ENCODE assay signal across 8 mouse cellular contexts in the genomic region with DNA sequence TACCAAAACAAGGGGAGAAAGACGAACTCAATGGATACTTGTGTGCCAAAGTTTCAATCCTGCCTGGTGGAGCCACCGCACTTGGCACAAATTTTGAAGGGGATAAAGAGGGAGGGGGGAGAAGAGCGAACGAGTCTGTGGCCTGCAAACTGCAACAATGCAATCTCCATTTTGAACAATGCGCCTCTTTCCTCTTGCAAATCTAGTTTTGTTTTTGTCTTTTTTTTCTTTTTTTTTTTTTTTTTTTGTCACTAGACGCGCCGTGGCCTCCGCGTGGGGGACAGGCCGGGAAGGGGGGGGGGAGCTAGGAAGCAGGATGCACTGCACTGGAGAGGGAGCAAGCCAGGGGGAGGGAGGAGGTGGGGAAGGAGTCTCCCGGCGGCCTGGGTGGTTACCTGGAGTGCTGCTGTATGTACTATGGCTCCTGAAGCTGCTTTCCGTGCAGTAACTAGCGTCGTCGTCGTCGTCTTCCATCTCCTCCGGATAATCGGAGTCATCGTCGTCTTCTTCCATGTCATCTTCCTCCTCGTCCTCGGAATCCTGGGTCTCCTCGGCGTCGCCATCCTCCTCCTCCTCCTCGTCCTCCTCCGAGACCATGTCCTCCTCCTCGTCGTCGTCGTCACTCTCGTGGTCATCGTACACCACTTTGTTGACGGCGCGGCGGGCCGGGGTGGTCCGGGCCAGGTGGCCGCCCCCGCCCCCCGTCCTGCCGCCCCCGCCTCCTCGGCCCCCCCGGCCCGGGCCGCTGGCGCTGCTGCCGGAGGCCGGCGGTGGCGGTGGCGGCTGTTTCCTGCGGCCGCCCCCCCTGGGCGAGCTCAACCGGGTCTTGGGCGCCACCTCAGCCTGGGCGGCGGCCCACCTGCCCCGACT. TPM values are rescaled to one million over a fixed set of nuclear protein-coding genes. Genes with fewer than 3 reads are reported as not detected.
DNase-seq lines count a peak whose midpoint lies in the region; ATAC-seq and TF ChIP-seq lines count a peak whose summit lies in the region.

No protein-coding gene starts in this region.

- peak; percentile 43 for ATAC-seq in forebrain, embryonic 14.5 days
- ATAC-seq in lung, postnatal 0 days = peak; percentile 77

- no peaks in the 10 kb centered on the region for H3K9me3 ChIP-seq in forebrain, embryonic 14.5 days (replicated peaks; ENCODE audit: control insufficient read depth, low read length)
- H3K9me3 ChIP-seq in lung, postnatal 0 days (ENCODE audit: low read length) = no peaks in the 10 kb centered on the region

- WGBS in forebrain, embryonic 14.5 days = under 1% methylated on average over 50 of the region's 65 CpGs
- WGBS in lung, postnatal 0 days = under 1% methylated on average over 42 of the region's 65 CpGs

- peak overlapping the region; percentile 86 for H3K4me3 ChIP-seq in forebrain, embryonic 14.5 days (ENCODE audit: low read depth, low read length)
- H3K4me3 ChIP-seq in lung, postnatal 0 days (ENCODE audit: low read depth, low read length) = peak overlapping the region; percentile 89

- peak overlapping the region; percentile 98 for H3K27ac ChIP-seq in forebrain, embryonic 14.5 days (ENCODE audit: low read depth, low read length)
- peak overlapping the region; percentile 98 for H3K27ac ChIP-seq in lung, postnatal 0 days (ENCODE audit: low read length)

- TF ChIP-seq EP300 in lung, postnatal 0 days (IDR thresholded peaks at IDR 0.05) = no peak

- intact Hi-C loops in heart, postnatal 14 days (cut with DNase I) = no loop called here

- peak overlapping the region; percentile 95 for H3K9ac ChIP-seq in forebrain, embryonic 14.5 days (ENCODE audit: low read length)
- H3K9ac ChIP-seq in lung, postnatal 0 days (replicated peaks; ENCODE audit: low read depth) = peak overlapping the region; percentile 91

- H3K27me3 ChIP-seq in forebrain, embryonic 14.5 days (replicated peaks; ENCODE audit: control insufficient read depth, insufficient read depth, low read length) = no peaks in the 10 kb centered on the region
- H3K27me3 ChIP-seq in lung, postnatal 0 days (replicated peaks; ENCODE audit: insufficient read depth, low read length) = no peaks in the 10 kb centered on the region

- peak; percentile 53 for DNase-seq in ES-CJ7 (ENCODE audit: low read depth, low spot score)
- peak; percentile 62 for DNase-seq in cerebellum, adult 11 months
- peak; percentile 70 for DNase-seq in forebrain, embryonic 14.5 days (ENCODE audit: low spot score)
- peak; percentile 70 to 77 for DNase-seq in heart, postnatal 14 days
- peak; percentile 46 for DNase-seq in layer of hippocampus, adult 9-11 months
- DNase-seq in lung, postnatal 0 days (ENCODE audit: low spot score) = peak; percentile 77
- peak; percentile 41 for DNase-seq in ovary, postnatal 10 days (ENCODE audit: low spot score)
- DNase-seq in thymus, postnatal 10 days (ENCODE audit: low spot score in 2 of 2) = peak; percentile 54 to 57

- TF ChIP-seq CTCF in lung, postnatal 0 days (IDR thresholded peaks at IDR 0.05) = no peak

- H3K36me3 ChIP-seq in forebrain, embryonic 14.5 days (ENCODE audit: control insufficient read depth, insufficient read depth, low read length) = no peaks in the 10 kb centered on the region
- H3K36me3 ChIP-seq in lung, postnatal 0 days (ENCODE audit: insufficient read depth, low read length) = no peaks in the 10 kb centered on the region

- H3K4me2 ChIP-seq in forebrain, embryonic 14.5 days (ENCODE audit: low read length) = peak overlapping the region; percentile 86
- peak overlapping the region; percentile 96 for H3K4me2 ChIP-seq in lung, postnatal 0 days (replicated peaks; ENCODE audit: low read depth, low read length)

- H3K4me1 ChIP-seq in forebrain, embryonic 14.5 days (ENCODE audit: control insufficient read depth, insufficient read depth, low read length) = peaks cover 13% of the 10 kb centered on the region
- peaks cover 5% of the 10 kb centered on the region; the same call in 1 of the 2 replicates for H3K4me1 ChIP-seq in lung, postnatal 0 days (ENCODE audit: insufficient read depth, low read depth, low read length)

RNA-seq across cellular contexts. Expression of gene Bptf, which starts 0.8 kb away (rescaled TPM):
- polyA plus RNA-seq in forebrain, embryonic 14.5 days (2014; fragmentation: Nextera tagmentation; extraction: Ambion mirVana) = 32.9 and 35.4 TPM in 2 replicates
- total RNA-seq in heart, postnatal 14 days (2021) = 10 to 100 TPM; 34.8 to 38.6 TPM
- polyA plus RNA-seq in lung, postnatal 0 days (2015; fragmentation: Nextera tagmentation; extraction: Ambion mirVana) = 19.8 and 23.0 TPM in 2 replicates

RNA-seq across cellular contexts. Expression of gene Nol11, which starts 58.1 kb away (rescaled TPM):
- polyA plus RNA-seq in forebrain, embryonic 14.5 days (2014; fragmentation: Nextera tagmentation; extraction: Ambion mirVana) = 50.5 and 54.0 TPM in 2 replicates
- total RNA-seq in heart, postnatal 14 days (2021) = 10 to 100 TPM; 17.2 to 19.4 TPM
- 15.5 and 18.4 TPM in 2 replicates for polyA plus RNA-seq in lung, postnatal 0 days (2015; fragmentation: Nextera tagmentation; extraction: Ambion mirVana)

Comparison
In these comparisons a context has a peak if more than half of its experiments do, and no peak if none do; other contexts are left out.
1. Peak in every context shown above with its lines: DNase-seq, ATAC-seq, H3K4me3 ChIP-seq and H3K27ac ChIP-seq.